Mouse (Mus musculus) right cerebral cortex, postnatal 25 days (tissue): ENCODE measurements around the gene Klk8.

Experiments
- DNase-seq: peaks from one replicate; pipeline ENCODE4 v3.0.0; 2022

Klk8 gene

GRCm38 (mm10) chr7:43797333-43797769 is at the start of gene Klk8:
Klk8 (plus strand) TSS chr7:43797577.
- DNase-seq: no peak

- DNase-seq: no peak
Measured at GRCm38 (mm10) chr7:43747788-43748187, 49.6 kb upstream of the Klk8 start.

- no peak for DNase-seq
Measured at GRCm38 (mm10) chr7:43752806-43753205, 44.6 kb upstream of the Klk8 start.

GRCm38 (mm10) chr7:43766484-43766883 is 30.9 kb upstream of the Klk8 start:
- no peak for DNase-seq

- no peak for DNase-seq
Measured at GRCm38 (mm10) chr7:43768597-43768996, 28.8 kb upstream of the Klk8 start, which contains the start of gene Klk12. Klk12 (plus strand) TSS chr7:43768897.

- no peak for DNase-seq
Measured at GRCm38 (mm10) chr7:43769636-43770035, 27.7 kb upstream of the Klk8 start.

GRCm38 (mm10) chr7:43770701-43771100 is 26.7 kb upstream of the Klk8 start:
- DNase-seq: no peak

GRCm38 (mm10) chr7:43771916-43772315 is 25.5 kb upstream of the Klk8 start:
- no peak for DNase-seq

- DNase-seq: no peak
Measured at GRCm38 (mm10) chr7:43772901-43773300, 24.5 kb upstream of the Klk8 start.

GRCm38 (mm10) chr7:43774364-43774763 is 23.0 kb upstream of the Klk8 start, which contains the start of gene Klk11:
Klk11 (plus strand) TSS chr7:43774604.
- no peak for DNase-seq

- DNase-seq: no peak
Measured at GRCm38 (mm10) chr7:43774802-43775201, 22.6 kb upstream of the Klk8 start.

- DNase-seq: no peak
Measured at GRCm38 (mm10) chr7:43775311-43776057, 21.9 kb upstream of the Klk8 start.

- DNase-seq: no peak
Measured at GRCm38 (mm10) chr7:43776506-43776905, 20.9 kb upstream of the Klk8 start.

- no peak for DNase-seq
Measured at GRCm38 (mm10) chr7:43777423-43777822, 20.0 kb upstream of the Klk8 start.

GRCm38 (mm10) chr7:43778176-43778970 is 19.0 kb upstream of the Klk8 start:
- DNase-seq: no peak

GRCm38 (mm10) chr7:43780241-43780640 is 17.1 kb upstream of the Klk8 start:
- DNase-seq: no peak

- DNase-seq: no peak
Measured at GRCm38 (mm10) chr7:43780746-43781145, 16.6 kb upstream of the Klk8 start, which contains the start of gene Klk10. Klk10 (plus strand) TSS chr7:43781035.

GRCm38 (mm10) chr7:43781541-43781940 is 15.8 kb upstream of the Klk8 start:
- no peak for DNase-seq

GRCm38 (mm10) chr7:43782275-43783265 is 14.8 kb upstream of the Klk8 start:
- peak; percentile 51 for DNase-seq

- no peak for DNase-seq
Measured at GRCm38 (mm10) chr7:43785286-43785685, 12.1 kb upstream of the Klk8 start.

GRCm38 (mm10) chr7:43788096-43788495 is 9.3 kb upstream of the Klk8 start:
- no peak for DNase-seq

GRCm38 (mm10) chr7:43789295-43789694 is 8.1 kb upstream of the Klk8 start:
- no peak for DNase-seq

GRCm38 (mm10) chr7:43791591-43791990 is 5.8 kb upstream of the Klk8 start, which contains the start of gene Klk9:
Klk9 (plus strand) TSS chr7:43791891.
- no peak for DNase-seq
